In the genomic region with DNA sequence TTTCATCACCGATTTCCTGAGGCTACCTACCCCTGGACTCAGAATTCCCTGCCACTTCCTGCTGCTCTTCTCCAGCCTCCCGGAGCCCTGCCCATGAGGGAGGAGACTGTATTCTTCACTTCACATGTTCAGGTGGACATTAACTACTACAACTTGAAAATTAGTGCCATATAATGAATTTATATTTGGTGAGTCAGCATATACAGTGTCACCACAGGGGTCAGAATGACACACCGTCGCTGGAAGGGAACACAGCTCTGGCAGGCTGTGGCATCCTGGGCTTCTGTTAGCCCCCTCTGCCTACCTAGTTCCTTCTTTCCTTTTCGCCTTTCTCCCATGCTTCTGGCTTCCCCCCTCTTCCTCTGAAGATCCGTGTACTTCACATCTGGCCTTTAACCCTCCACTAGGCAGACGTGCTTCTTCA, we compare ENCODE assay signal across 12 mouse cellular contexts. TPM values are rescaled to one million over a fixed set of nuclear protein-coding genes. Genes with fewer than 3 reads are reported as not detected.
A peak's percentile ranks its signal among the peaks of the same experiment; 100 is the strongest.
DNase-seq lines count a peak whose midpoint lies in the region; ATAC-seq lines count a peak whose summit lies in the region.
"Had no signal": no experiment of that assay in that cellular context is flagged by ENCODE, and none has a peak within 500 bp of the region (broad histone marks: within the 10 kb centered on the region; RNA-seq: fewer than 3 reads in every experiment).

No protein-coding gene starts in this region.

- 68% methylated on average over 7 of the region's 7 CpGs for WGBS in heart, embryonic 10.5 days
- 37% methylated on average over 7 of the region's 7 CpGs for WGBS in liver, embryonic 15.5 days (ENCODE audit: insufficient replicate concordance)
- 58% methylated on average over 7 of the region's 7 CpGs for WGBS in stomach, embryonic 15.5 days

- H3K27ac ChIP-seq in heart, embryonic 10.5 days: peak overlapping the region; percentile 63; the same call in 1 of the 2 replicates
- 0 out of 2 replicates have a peak overlapping the region, but pooled peaks have one; percentile 38 for H3K27ac ChIP-seq in liver, embryonic 15.5 days (replicated peaks)
- peak overlapping the region; percentile 63; the same call in 1 of the 2 replicates for H3K27ac ChIP-seq in stomach, embryonic 15.5 days
- H3K27ac ChIP-seq: hindbrain, embryonic 15.5 days; limb, embryonic 13.5 days had no signal

- no peak overlapping the region for H3K4me3 ChIP-seq in heart, embryonic 10.5 days
- no peak overlapping the region for H3K4me3 ChIP-seq in liver, embryonic 15.5 days (replicated peaks)
- H3K4me3 ChIP-seq in stomach, embryonic 15.5 days (replicated peaks): no peak overlapping the region
- H3K4me3 ChIP-seq: forebrain, embryonic 10.5 days; hindbrain, embryonic 15.5 days; limb, embryonic 13.5 days had no signal

- H3K4me1 ChIP-seq in heart, embryonic 10.5 days: peaks cover 21% of the 10 kb centered on the region
- peaks cover 19% of the 10 kb centered on the region for H3K4me1 ChIP-seq in liver, embryonic 15.5 days (replicated peaks)
- H3K4me1 ChIP-seq in stomach, embryonic 15.5 days: peaks cover 11% of the 10 kb centered on the region

- no peak for ATAC-seq in liver, embryonic 15.5 days (ENCODE audit: insufficient read depth)
- peak; percentile 73 for ATAC-seq in granulocyte monocyte progenitor cell, adult 5-6 weeks (replicated peaks; ENCODE audit: poor library complexity, severe bottlenecking)
- no peak for ATAC-seq in stomach, embryonic 15.5 days (ENCODE audit: insufficient read depth, low FRiP score, low read depth)

- H3K36me3 ChIP-seq in heart, embryonic 10.5 days: no peaks in the 10 kb centered on the region
- H3K36me3 ChIP-seq in liver, embryonic 15.5 days (replicated peaks): no peaks in the 10 kb centered on the region
- H3K36me3 ChIP-seq in stomach, embryonic 15.5 days: no peaks in the 10 kb centered on the region
- H3K36me3 ChIP-seq: forebrain, embryonic 10.5 days; hindbrain, embryonic 15.5 days; limb, embryonic 13.5 days had no signal

- H3K4me2 ChIP-seq in liver, embryonic 15.5 days: peak overlapping the region; percentile 23
- H3K4me2 ChIP-seq in stomach, embryonic 15.5 days: peak overlapping the region; percentile 1; the same call in 1 of the 2 replicates
- H3K4me2 ChIP-seq: hindbrain, embryonic 15.5 days; limb, embryonic 13.5 days had no signal

- no peaks in the 10 kb centered on the region for H3K27me3 ChIP-seq in heart, embryonic 10.5 days (ENCODE audit: insufficient read depth, poor library complexity, severe bottlenecking)
- H3K27me3 ChIP-seq in liver, embryonic 15.5 days: no peaks in the 10 kb centered on the region
- H3K27me3 ChIP-seq in stomach, embryonic 15.5 days (replicated peaks): no peaks in the 10 kb centered on the region
- H3K27me3 ChIP-seq: hindbrain, embryonic 15.5 days; limb, embryonic 13.5 days had no signal

- DNase-seq in heart, embryonic 10.5 days (ENCODE audit: low spot score): no peak
- no peak for DNase-seq in heart, postnatal 14 days
- DNase-seq in liver: no peak
- no peak for DNase-seq in urinary bladder, postnatal 4 days (ENCODE audit: low spot score in 2 of 2)
- DNase-seq in adrenal gland, postnatal 25 days: no peak
- DNase-seq: layer of hippocampus, adult 9-11 months had no signal

- intact Hi-C loops in heart, postnatal 14 days (cut with DNase I): no loop called here

- no peaks in the 10 kb centered on the region for H3K9me3 ChIP-seq in heart, embryonic 10.5 days
- no peaks in the 10 kb centered on the region for H3K9me3 ChIP-seq in liver, embryonic 15.5 days (replicated peaks)
- no peaks in the 10 kb centered on the region for H3K9me3 ChIP-seq in stomach, embryonic 15.5 days
- H3K9me3 ChIP-seq: forebrain, embryonic 10.5 days; hindbrain, embryonic 15.5 days; limb, embryonic 13.5 days had no signal

- H3K9ac ChIP-seq in liver, embryonic 15.5 days: no peak overlapping the region
- H3K9ac ChIP-seq in stomach, embryonic 15.5 days: no peak overlapping the region
- H3K9ac ChIP-seq: hindbrain, embryonic 15.5 days; limb, embryonic 13.5 days had no signal

RNA-seq across cellular contexts. Expression of a gene that starts 50.5 kb away (rescaled TPM):
- 19.3 and 31.0 TPM in 2 replicates for polyA plus RNA-seq in heart, embryonic 10.5 days (2016; fragmentation: Nextera tagmentation; extraction: Ambion mirVana)
- total RNA-seq in heart, postnatal 14 days (2021): 10 to 100 TPM; 19.5 to 21.1 TPM
- polyA plus RNA-seq in liver, embryonic 15.5 days (2015; fragmentation: Nextera tagmentation; extraction: Ambion mirVana): 11.6 and 12.1 TPM in 2 replicates
- total RNA-seq in granulocyte monocyte progenitor cell, adult 5-6 weeks (2014; fragmentation: Nextera tagmentation): 49.4 and 59.8 TPM in 2 replicates
- total RNA-seq in granulocyte monocyte progenitor cell, adult 5-6 weeks (2017): 55.9 and 90.9 TPM in 2 replicates
- 31.6 and 36.0 TPM in 2 replicates for polyA plus RNA-seq in stomach, embryonic 15.5 days (2015; fragmentation: Nextera tagmentation; extraction: Ambion mirVana)
- total RNA-seq in adrenal gland, postnatal 25 days (2021): 36.5 and 42.5 TPM in 2 replicates
